In the genomic region with DNA sequence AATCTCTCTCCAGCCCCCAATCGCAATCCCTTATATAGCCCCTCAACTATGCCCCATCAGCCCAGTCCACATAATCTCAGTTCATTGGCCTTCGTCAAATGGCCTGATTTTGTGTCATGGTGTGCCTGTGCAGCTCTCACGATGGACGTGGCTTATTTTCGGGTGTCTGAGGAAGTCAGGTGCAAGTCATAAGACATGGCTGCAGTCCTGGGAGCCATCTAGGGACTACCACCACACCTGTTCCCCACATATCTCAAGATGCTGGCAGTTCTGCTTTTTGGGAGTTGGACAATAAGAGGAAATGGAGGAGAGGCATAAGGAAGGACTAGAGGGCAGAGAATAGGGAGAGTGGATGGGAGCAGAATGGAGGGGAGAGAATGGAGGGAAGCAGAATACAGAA, we compare ENCODE assay signal across 27 mouse cellular contexts. TPM values are rescaled to one million over a fixed set of nuclear protein-coding genes. Genes with fewer than 3 reads are reported as not detected.
DNase-seq lines count a peak whose midpoint lies in the region; ATAC-seq lines count a peak whose summit lies in the region.
"Had no signal": no experiment of that assay in that cellular context is flagged by ENCODE, and none has a peak within 500 bp of the region (broad histone marks: within the 10 kb centered on the region; RNA-seq: fewer than 3 reads in every experiment).

No protein-coding gene starts in this region.

- DNase-seq in heart, adult 11 months: peak; percentile 64
- DNase-seq in heart, postnatal 36 days: no peak
- peak; percentile 39 for DNase-seq in midbrain, embryonic 11.5 days (ENCODE audit: low spot score, missing footprints)
- DNase-seq in left cerebral cortex, adult 18-20 months (ENCODE audit: low spot score in 2 of 2): no peak
- DNase-seq: adrenal gland, adult 8-10 months; adrenal gland, postnatal 14 days; adrenal gland, postnatal 36 days; cerebellum, adult 11-12 months; cerebellum, adult 2 months; cerebellum, adult 9-10 months; cerebellum, postnatal 10 days; cerebellum, postnatal 25 days; forebrain, postnatal 0 days had no signal

- 81% methylated on average over 5 of the region's 5 CpGs for WGBS in midbrain, embryonic 11.5 days
- 84% methylated on average over 5 of the region's 5 CpGs for WGBS in midbrain, embryonic 13.5 days

- no peak overlapping the region for H3K4me2 ChIP-seq in midbrain, embryonic 11.5 days
- H3K4me2 ChIP-seq in midbrain, embryonic 13.5 days (replicated peaks): no peak overlapping the region
- H3K4me2 ChIP-seq: embryonic facial prominence, embryonic 12.5 days; forebrain, embryonic 13.5 days; forebrain, embryonic 15.5 days had no signal

- H3K27ac ChIP-seq in midbrain, embryonic 11.5 days (ENCODE audit: low read depth, low read length): no peak overlapping the region
- H3K27ac ChIP-seq in midbrain, embryonic 13.5 days: no peak overlapping the region
- H3K27ac ChIP-seq: embryonic facial prominence, embryonic 10.5 days; embryonic facial prominence, embryonic 12.5 days; forebrain, embryonic 13.5 days; forebrain, embryonic 15.5 days had no signal

- H3K4me3 ChIP-seq in midbrain, embryonic 11.5 days (ENCODE audit: low read depth, low read length): no peak overlapping the region
- H3K4me3 ChIP-seq in midbrain, embryonic 13.5 days (replicated peaks): no peak overlapping the region
- H3K4me3 ChIP-seq: embryonic facial prominence, embryonic 10.5 days; embryonic facial prominence, embryonic 12.5 days; forebrain, embryonic 13.5 days; forebrain, embryonic 15.5 days had no signal

- peaks cover 11% of the 10 kb centered on the region for H3K27me3 ChIP-seq in midbrain, embryonic 11.5 days (ENCODE audit: control insufficient read depth, insufficient read depth, low read length)
- peaks cover 45% of the 10 kb centered on the region for H3K27me3 ChIP-seq in midbrain, embryonic 13.5 days

- no peaks in the 10 kb centered on the region for H3K36me3 ChIP-seq in midbrain, embryonic 11.5 days (ENCODE audit: control insufficient read depth, insufficient read depth, low read length)
- no peaks in the 10 kb centered on the region for H3K36me3 ChIP-seq in midbrain, embryonic 13.5 days
- H3K36me3 ChIP-seq: embryonic facial prominence, embryonic 10.5 days; embryonic facial prominence, embryonic 12.5 days; forebrain, embryonic 15.5 days; G1E had no signal

- H3K9me3 ChIP-seq in midbrain, embryonic 11.5 days (ENCODE audit: control insufficient read depth, low read length): no peaks in the 10 kb centered on the region
- no peaks in the 10 kb centered on the region for H3K9me3 ChIP-seq in midbrain, embryonic 13.5 days
- H3K9me3 ChIP-seq: embryonic facial prominence, embryonic 10.5 days; embryonic facial prominence, embryonic 12.5 days; forebrain, embryonic 13.5 days; forebrain, embryonic 15.5 days; G1E had no signal

- intact Hi-C loops in heart, postnatal 36 days (cut with DNase I): no loop called here

- H3K4me1 ChIP-seq in midbrain, embryonic 11.5 days (ENCODE audit: control insufficient read depth, insufficient read depth, low read length): no peaks in the 10 kb centered on the region
- H3K4me1 ChIP-seq in midbrain, embryonic 13.5 days (replicated peaks): peaks cover 5% of the 10 kb centered on the region

- no peak overlapping the region for H3K9ac ChIP-seq in midbrain, embryonic 11.5 days (ENCODE audit: low read length)
- H3K9ac ChIP-seq in midbrain, embryonic 13.5 days (replicated peaks): no peak overlapping the region
- H3K9ac ChIP-seq: embryonic facial prominence, embryonic 12.5 days; forebrain, embryonic 13.5 days; forebrain, embryonic 15.5 days; forebrain, postnatal 0 days had no signal

- no peak for ATAC-seq in midbrain, embryonic 11.5 days (ENCODE audit: low FRiP score)
- no peak for ATAC-seq in midbrain, embryonic 13.5 days
- ATAC-seq: activated CD4-positive, CD25-positive, alpha-beta regulatory T cell, adult 4 months; CD4-positive, CD25-positive, alpha-beta regulatory T cell, adult 4 months; forebrain, embryonic 13.5 days; forebrain, embryonic 15.5 days; forebrain, postnatal 0 days; Patski had no signal

RNA-seq across cellular contexts. Expression of gene Rpp21, which starts 24.3 kb away (rescaled TPM):
- 10 to 100 TPM; 39.6 to 41.1 TPM for total RNA-seq in heart, postnatal 36 days (2021)
- polyA plus RNA-seq in midbrain, embryonic 11.5 days (2014; fragmentation: Nextera tagmentation; extraction: Ambion mirVana): 80.7 and 83.2 TPM in 2 replicates
- polyA plus RNA-seq in midbrain, embryonic 13.5 days (2015; fragmentation: Nextera tagmentation; extraction: Ambion mirVana): 111 and 115 TPM in 2 replicates
- total RNA-seq in left cerebral cortex, adult 18-20 months (2021): 10 to 100 TPM; 39.3 to 43.6 TPM

RNA-seq across cellular contexts. Expression of gene Trim39, which starts 38.5 kb away (rescaled TPM):
- total RNA-seq in heart, postnatal 36 days (2021): 1 to 10 TPM; 6.5 to 7.6 TPM
- 17.4 and 17.6 TPM in 2 replicates for polyA plus RNA-seq in midbrain, embryonic 11.5 days (2014; fragmentation: Nextera tagmentation; extraction: Ambion mirVana)
- 29.3 and 31.1 TPM in 2 replicates for polyA plus RNA-seq in midbrain, embryonic 13.5 days (2015; fragmentation: Nextera tagmentation; extraction: Ambion mirVana)
- total RNA-seq in left cerebral cortex, adult 18-20 months (2021): 10 to 100 TPM; 22.9 to 25.7 TPM

RNA-seq across cellular contexts. Expression of gene H2-T3, which starts 43.5 kb away (rescaled TPM):
- total RNA-seq in heart, postnatal 36 days (2021): not detected
- polyA plus RNA-seq in midbrain, embryonic 11.5 days (2014; fragmentation: Nextera tagmentation; extraction: Ambion mirVana): not detected in 2 replicates
- polyA plus RNA-seq in midbrain, embryonic 13.5 days (2015; fragmentation: Nextera tagmentation; extraction: Ambion mirVana): not detected in 2 replicates
- total RNA-seq in left cerebral cortex, adult 18-20 months (2021): under 1 TPM in 1 of 2 experiments, not detected in 1; 0.37 TPM
- total RNA-seq: adrenal gland, adult 18-20 months; adrenal gland, adult 8-10 months; adrenal gland, postnatal 36 days; CH12.LX; forebrain, postnatal 0 days had no signal
- polyA plus RNA-seq: cerebellum, adult 2 months; cortical plate, adult 2 months; embryonic facial prominence, embryonic 10.5 days; embryonic facial prominence, embryonic 12.5 days; embryonic facial prominence, embryonic 14.5 days; forebrain, embryonic 11.5 days; forebrain, embryonic 13.5 days; forebrain, embryonic 15.5 days; forebrain, postnatal 0 days; G1E; Patski had no signal

RNA-seq across cellular contexts. Expression of gene H2-M10.2, which starts 52.7 kb away (rescaled TPM):
- total RNA-seq in heart, postnatal 36 days (2021): not detected
- polyA plus RNA-seq in midbrain, embryonic 11.5 days (2014; fragmentation: Nextera tagmentation; extraction: Ambion mirVana): 0.19 TPM in 1 of 2 replicates, not detected in the other
- polyA plus RNA-seq in midbrain, embryonic 13.5 days (2015; fragmentation: Nextera tagmentation; extraction: Ambion mirVana): 0.28 and 0.36 TPM in 2 replicates
- total RNA-seq in left cerebral cortex, adult 18-20 months (2021): not detected
- total RNA-seq: adrenal gland, adult 18-20 months; adrenal gland, adult 8-10 months; adrenal gland, postnatal 14 days; adrenal gland, postnatal 36 days; forebrain, postnatal 0 days; G1E had no signal
- polyA plus RNA-seq: activated CD4-positive, CD25-positive, alpha-beta regulatory T cell, adult 4 months; cerebellum, adult 2 months; cortical plate, adult 2 months; embryonic facial prominence, embryonic 12.5 days; embryonic facial prominence, embryonic 14.5 days; forebrain, embryonic 13.5 days; forebrain, embryonic 15.5 days; forebrain, postnatal 0 days; G1E had no signal

Comparison
In these comparisons a context has a peak if more than half of its experiments do, and no peak if none do; other contexts are left out.
1. DNase-seq: peak in heart, adult 11 months (single experiment) and midbrain, embryonic 11.5 days (single experiment); none in heart, postnatal 36 days (0 of 2) and left cerebral cortex, adult 18-20 months (0 of 2).